Mouse (Mus musculus): ENCODE results near the gene Mpeg1. TPM values are rescaled to one million over a fixed set of nuclear protein-coding genes. Genes with fewer than 3 reads are reported as not detected.
A peak's percentile ranks its signal among the peaks of the same experiment; 100 is the strongest.

Mpeg1 gene
- total and polyA plus RNA-seq, 3 experiments: 43.8 to 270 (median 68.0) TPM

DNA sequence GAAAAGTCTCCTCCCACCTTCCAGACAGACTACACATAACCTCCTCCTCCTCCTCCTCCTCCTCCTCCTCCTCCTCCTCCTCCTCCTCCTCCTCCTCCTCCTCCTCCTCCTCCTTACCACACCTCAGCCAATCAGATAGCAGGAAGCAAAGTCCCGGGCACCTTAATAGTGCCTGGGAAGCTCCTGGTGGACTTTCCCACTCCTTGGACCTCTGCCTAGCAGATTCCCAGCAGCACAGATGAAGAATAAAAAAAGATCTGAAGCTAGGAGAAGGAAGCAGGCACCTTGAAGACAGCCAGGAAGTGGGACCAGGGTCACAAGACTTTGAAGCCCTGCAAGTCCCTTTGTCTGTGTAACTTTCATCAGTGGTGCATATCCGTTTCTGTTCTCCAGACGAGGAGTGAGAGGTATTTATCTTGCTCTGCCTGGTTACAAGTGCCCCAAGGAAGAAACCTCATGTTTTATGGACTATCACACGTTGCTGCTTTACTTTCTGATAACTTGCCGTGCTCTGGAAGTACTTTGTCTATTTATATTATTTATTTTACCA is 16.2 kb downstream of the Mpeg1 start:
- in situ Hi-C loops (cut with MboI; ENCODE audit: low pct_ligation_motif_present, low pct_unique_long_range_greater_than_20kb, low sequenced_read_pairs): loop anchor here (25.0 kb wide), 1 partner anchor 464 kb away; no protein-coding TSS in a partner anchor
- dilution Hi-C loops (cut with MboI; ENCODE audit: extremely low pct_ligation_motif_present, extremely low pct_unique_long_range_greater_than_20kb, low sequenced_read_pairs): no loop called here
- Histone ChIP-seq H3K4me1 (ENCODE audit: control insufficient read depth in 1 of 2, insufficient read depth in 2 of 2) (peaks cover 28 to 78% of the 10 kb centered on the region in 2 experiments), H3K9me3 (replicated peaks; ENCODE audit: low read length) (no peaks in the 10 kb centered on the region), H3K27ac (ENCODE audit: insufficient read depth, low read depth) (peak overlapping the region; percentile 19; the same call in 1 of the 2 replicates), H3K9ac (ENCODE audit: insufficient read depth, low read depth) (no peak overlapping the region), H3K4me3 (replicated peaks in 1 of 3; ENCODE audit: low read depth in 2 of 3, low read length in 2 of 3, poor library complexity in 1 of 3) (no peak overlapping the region), H3K4me2 (ENCODE audit: insufficient read depth, low read depth, poor library complexity, severe bottlenecking) (no peak overlapping the region), H3K27me3 (replicated peaks) (no peaks in the 10 kb centered on the region), H3K79me2 (replicated peaks; ENCODE audit: control insufficient read depth, extremely low read depth, insufficient read depth, poor library complexity, severe bottlenecking) (no peaks in the 10 kb centered on the region), H3K36me3 (replicated peaks in 1 of 2; ENCODE audit: control insufficient read depth in 1 of 2, insufficient read depth in 1 of 2, low read length in 1 of 2) (peaks cover 41 to 82% of the 10 kb centered on the region in 2 experiments)
- no peak for DNase-seq (ENCODE audit: extremely low read depth)
- TF ChIP-seq USF1 (IDR thresholded peaks at IDR 0.05; ENCODE audit: low read depth, low read length): no peak

GRCm38 (mm10) chr19:12478369-12478768 is 17.8 kb downstream of the Mpeg1 start:
- in situ Hi-C loops (cut with MboI; ENCODE audit: low pct_ligation_motif_present, low pct_unique_long_range_greater_than_20kb, low sequenced_read_pairs) (loop anchor here (25.0 kb wide), 1 partner anchor 466 kb away; no protein-coding TSS in a partner anchor), dilution Hi-C loops (cut with MboI; ENCODE audit: extremely low pct_ligation_motif_present, extremely low pct_unique_long_range_greater_than_20kb, low sequenced_read_pairs) (no loop called here)
- H3K4me1 ChIP-seq (ENCODE audit: control insufficient read depth in 1 of 2, insufficient read depth in 2 of 2): peaks cover 21 to 64% of the 10 kb centered on the region in 2 experiments

DNA sequence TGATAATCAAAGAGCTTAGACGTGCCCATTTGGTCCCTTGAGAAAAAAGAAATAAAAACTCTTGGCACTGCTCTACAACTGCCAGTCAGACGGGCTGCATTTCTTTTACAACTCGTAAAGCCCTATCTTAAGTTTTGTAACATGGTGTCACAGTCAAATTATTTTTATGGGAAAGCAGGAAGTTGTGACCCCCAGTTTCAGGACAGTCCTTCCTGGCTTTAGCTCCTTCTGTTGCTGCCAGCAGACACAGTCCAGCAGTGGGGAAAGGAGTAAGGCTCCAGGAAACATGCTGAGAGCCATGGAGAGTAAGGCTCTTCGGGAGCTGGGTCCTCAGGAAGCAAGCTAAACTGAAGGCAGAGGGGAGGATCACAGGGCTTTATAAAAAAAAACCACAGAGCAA is 23.2 kb downstream of the Mpeg1 start:
- in situ Hi-C loops (cut with MboI; ENCODE audit: low pct_ligation_motif_present, low pct_unique_long_range_greater_than_20kb, low sequenced_read_pairs) (loop anchor here (25.0 kb wide), 1 partner anchor 471 kb away; no protein-coding TSS in a partner anchor), dilution Hi-C loops (cut with MboI; ENCODE audit: extremely low pct_ligation_motif_present, extremely low pct_unique_long_range_greater_than_20kb, low sequenced_read_pairs) (no loop called here)
- no peak overlapping the region for H3K4me3 ChIP-seq (replicated peaks in 1 of 3; ENCODE audit: low read depth in 2 of 3, low read length in 2 of 3, poor library complexity in 1 of 3)
- H3K9ac ChIP-seq (ENCODE audit: insufficient read depth, low read depth): no peak overlapping the region
- no peaks in the 10 kb centered on the region for H3K79me2 ChIP-seq (replicated peaks; ENCODE audit: control insufficient read depth, extremely low read depth, insufficient read depth, poor library complexity, severe bottlenecking)
- no peak overlapping the region for H3K4me2 ChIP-seq (ENCODE audit: insufficient read depth, low read depth, poor library complexity, severe bottlenecking)
- H3K4me1 ChIP-seq (ENCODE audit: control insufficient read depth in 1 of 2, insufficient read depth in 2 of 2): peaks cover 0 to 53% of the 10 kb centered on the region in 2 experiments; a peak in 3 of 4 replicates
- H3K27ac ChIP-seq (ENCODE audit: insufficient read depth, low read depth): no peak overlapping the region
- TF ChIP-seq NELFE (IDR thresholded peaks at IDR 0.05; ENCODE audit: low read depth, low read length) (no peak), ZC3H11A (IDR thresholded peaks at IDR 0.05; ENCODE audit: low read depth, low read length) (no peak)
- no peaks in the 10 kb centered on the region for H3K9me3 ChIP-seq (replicated peaks; ENCODE audit: low read length)
- DNase-seq (ENCODE audit: extremely low read depth): no peak
- peaks cover 77 to 100% of the 10 kb centered on the region in 2 experiments for H3K36me3 ChIP-seq (replicated peaks in 1 of 2; ENCODE audit: control insufficient read depth in 1 of 2, insufficient read depth in 1 of 2, low read length in 1 of 2)
- H3K27me3 ChIP-seq (replicated peaks): no peaks in the 10 kb centered on the region

More at GRCm38 (mm10) chr19:12478369-12478768, 17.8 kb downstream of the Mpeg1 start:
- H3K79me2 ChIP-seq (replicated peaks; ENCODE audit: control insufficient read depth, extremely low read depth, insufficient read depth, poor library complexity, severe bottlenecking): no peaks in the 10 kb centered on the region
- no peaks in the 10 kb centered on the region for H3K27me3 ChIP-seq (replicated peaks)
- no peak overlapping the region for H3K4me2 ChIP-seq (ENCODE audit: insufficient read depth, low read depth, poor library complexity, severe bottlenecking)
- no peaks in the 10 kb centered on the region for H3K9me3 ChIP-seq (replicated peaks; ENCODE audit: low read length)
- H3K36me3 ChIP-seq (replicated peaks in 1 of 2; ENCODE audit: control insufficient read depth in 1 of 2, insufficient read depth in 1 of 2, low read length in 1 of 2): peaks cover 56 to 90% of the 10 kb centered on the region in 2 experiments
- no peak overlapping the region for H3K4me3 ChIP-seq (replicated peaks in 1 of 3; ENCODE audit: low read depth in 2 of 3, low read length in 2 of 3, poor library complexity in 1 of 3)
- no peak for DNase-seq (ENCODE audit: extremely low read depth)
- TF ChIP-seq SIN3A (IDR thresholded peaks at IDR 0.05; ENCODE audit: low read length) (no peak), MAX (IDR thresholded peaks at IDR 0.05; ENCODE audit: low read length) (no peak), PAX5 (IDR thresholded peaks at IDR 0.05; ENCODE audit: low read length) (no peak), CHD1 (IDR thresholded peaks at IDR 0.05; ENCODE audit: low read depth, low read length) (no peak), E2F4 (IDR thresholded peaks at IDR 0.05; ENCODE audit: insufficient replicate concordance, low read depth, low read length) (no peak), EP300 (IDR thresholded peaks at IDR 0.05; ENCODE audit: low read length) (0 out of 2 replicates have a peak, but pooled peaks have one; percentile 32), TBP (conservative IDR thresholded peaks at IDR 0.05; ENCODE audit: low read depth, low read length) (no peak), CHD2 (IDR thresholded peaks at IDR 0.05; ENCODE audit: low read length) (no peak), ETS1 (conservative IDR thresholded peaks at IDR 0.05; ENCODE audit: low read depth, low read length) (0 out of 2 replicates have a peak, but pooled peaks have one; percentile 18), JUN (IDR thresholded peaks at IDR 0.05; ENCODE audit: insufficient read depth, low read depth, low read length) (no peak)
- H3K27ac ChIP-seq (ENCODE audit: insufficient read depth, low read depth): no peak overlapping the region
- H3K9ac ChIP-seq (ENCODE audit: insufficient read depth, low read depth): no peak overlapping the region
